Mouse (Mus musculus): Measurements from ENCODE around the gene Lix1l. TPM values are rescaled to one million over a fixed set of nuclear protein-coding genes. Genes with fewer than 3 reads are reported as not detected.

Gene Lix1l
- total RNA-seq, 2 experiments from 2014 or later: 53.1 to 56.6 TPM

Other genes with a start within 250 kb of the Lix1l start
- gene BC107364, start 148.8 kb upstream of the Lix1l start, total RNA-seq (2021): under 1 TPM in 1 of 2 experiments, not detected in 1; 0.50 TPM
- 10 to 100 TPM; 95.6 to 97.0 TPM for gene Hfe2, start 76.0 kb upstream of the Lix1l start, total RNA-seq (2021)
- 100 to 1,000 TPM; 286 to 331 TPM for gene Txnip, start 43.2 kb upstream of the Lix1l start, total RNA-seq (2021)
- gene Gm16253, start 24.2 kb upstream of the Lix1l start, total RNA-seq (2021): 1 to 10 TPM; 2.5 to 2.9 TPM
- gene Polr3gl, start 7.0 kb upstream of the Lix1l start, total RNA-seq (2021): 10 to 100 TPM; 20.4 to 24.0 TPM
- gene Ankrd34a, start 4.5 kb upstream of the Lix1l start, total RNA-seq (2021): 1 to 10 TPM; 1.8 to 3.1 TPM
- gene Rbm8a, start 28.8 kb downstream of the Lix1l start, total RNA-seq (2021): 10 to 100 TPM; 56.4 to 57.0 TPM
- gene Pex11b, start 34.2 kb downstream of the Lix1l start, total RNA-seq (2021): 10 to 100 TPM; 26.4 to 26.8 TPM
- gene Gm42957, start 34.3 kb downstream of the Lix1l start, total RNA-seq (2021): under 1 TPM; 0.18 to 0.21 TPM
- 1 to 10 TPM; 1.0 to 1.3 TPM for gene Itga10, start 44.4 kb downstream of the Lix1l start, total RNA-seq (2021)
- under 1 TPM; 0.14 to 0.19 TPM for gene Ankrd35, start 69.0 kb downstream of the Lix1l start, total RNA-seq (2021)
- 10 to 100 TPM; 23.6 to 27.3 TPM for gene Pias3, start 95.2 kb downstream of the Lix1l start, total RNA-seq (2021)
- 1 to 10 TPM; 3.5 to 3.6 TPM for gene Nudt17, start 107.4 kb downstream of the Lix1l start, total RNA-seq (2021)
- 10 to 100 TPM; 26.1 to 27.3 TPM for gene Polr3c, start 126.5 kb downstream of the Lix1l start, total RNA-seq (2021)
- 10 to 100 TPM; 25.3 to 25.6 TPM for gene Rnf115, start 126.5 kb downstream of the Lix1l start, total RNA-seq (2021)
- gene Pdzk1, start 228.1 kb downstream of the Lix1l start, total RNA-seq (2021): under 1 TPM; 0.16 to 0.29 TPM
- gene Cd160, start 228.2 kb downstream of the Lix1l start, total RNA-seq (2021): not detected